Mouse (Mus musculus) intestine, postnatal 0 days (tissue): ENCODE data around the gene Isg20. TPM values are rescaled to one million over a fixed set of nuclear protein-coding genes. Genes with fewer than 3 reads are reported as not detected.

Experiments used
- ATAC-seq: fragments of 200-750 bp; cut with Nextera tagmentation; 2 replicates; pipeline ENCODE4 v1.8.0; 2017; ENCODE audit warnings: mild to moderate bottlenecking, moderate TSS enrichment, moderate library complexity
- H3K27ac ChIP-seq: fragments of 300-500 bp; sonication (generic); 2 replicates; pipeline ENCODE4 v1.5.1; 2014; ENCODE audit warnings: mild to moderate bottlenecking, low read depth, low read length, moderate library complexity
- H3K27me3 ChIP-seq: fragments of 300-500 bp; sonication (generic); replicated peaks from 2 replicates; pipeline ENCODE4 v1.6.1; 2014; ENCODE audit warnings: low read length, mixed read lengths; ENCODE audit not compliant: control insufficient read depth, insufficient read depth
- H3K36me3 ChIP-seq: fragments of 300-500 bp; sonication (generic); 2 replicates; pipeline ENCODE4 v1.6.1; 2014; ENCODE audit warnings: mild to moderate bottlenecking, moderate library complexity; ENCODE audit not compliant: control insufficient read depth, insufficient read depth
- H3K4me1 ChIP-seq: fragments of 300-500 bp; sonication (generic); replicated peaks from 2 replicates; pipeline ENCODE4 v1.6.1; 2014; ENCODE audit warnings: antibody characterized with exemption, low read length, mixed read lengths; ENCODE audit not compliant: control insufficient read depth, insufficient read depth
- H3K4me2 ChIP-seq: fragments of 300-500 bp; sonication (generic); replicated peaks from 2 replicates; pipeline ENCODE4 v1.6.1; 2014; ENCODE audit warnings: low read depth, mild to moderate bottlenecking, moderate library complexity
- H3K4me3 ChIP-seq: fragments of 300-500 bp; sonication (generic); 2 replicates; pipeline ENCODE4 v1.5.1; 2014; ENCODE audit warnings: low read depth, low read length
- H3K9ac ChIP-seq: fragments of 300-500 bp; sonication (generic); 2 replicates; pipeline ENCODE4 v1.6.1; 2014; ENCODE audit warnings: mild to moderate bottlenecking, low read depth, low read length
- H3K9me3 ChIP-seq: fragments of 300-500 bp; sonication (generic); 2 replicates; pipeline ENCODE4 v1.6.1; 2016; ENCODE audit warnings: mixed run types; ENCODE audit not compliant: control insufficient read depth
- CTCF ChIP-seq: sonication (generic); IDR thresholded peaks from 2 replicates; pipeline ENCODE4 v1.5.1; 2016; ENCODE audit warnings: low read depth, mild to moderate bottlenecking, control low read depth, antibody characterized with exemption, moderate library complexity
- WGBS: fragments of 180-500 bp; shearing (Covaris S2); extraction: QIAGEN DNeasy Blood & Tissue Kit; methylation state at CpG from one replicate; pipeline ENCODE4 v1.1.7; 2014; 5-methylcytosine and 5-hydroxymethylcytosine counted together
- polyA plus RNA-seq: library from polyadenylated mRNA; unstranded; fragments of >200 nt; fragmentation: Nextera tagmentation; extraction: Ambion mirVana; gene quantifications from 2 replicates; pipeline ENCODE4 v1.2.1, GENCODE M21; 2015

Isg20 gene
- polyA plus RNA-seq, 1 experiment from 2014 or later = 4.3 TPM

- H3K9me3 ChIP-seq = no peaks in the 10 kb centered on the region
- H3K27ac ChIP-seq = no peak overlapping the region
- no peaks in the 10 kb centered on the region for H3K27me3 ChIP-seq
- H3K4me3 ChIP-seq = no peak overlapping the region
- ATAC-seq = peak; percentile 89
- no peak for TF ChIP-seq CTCF
- H3K4me2 ChIP-seq = 0 out of 2 replicates have a peak overlapping the region, but pooled peaks have one; percentile 7
- H3K36me3 ChIP-seq = no peaks in the 10 kb centered on the region
- H3K4me1 ChIP-seq = no peaks in the 10 kb centered on the region
- 41% methylated on average over 5 of the region's 5 CpGs for WGBS
- H3K9ac ChIP-seq = no peak overlapping the region
These were observed 40.4 kb upstream of the Isg20 start for GRCm38 (mm10) chr7:78872831-78873230.

- TF ChIP-seq CTCF = no peak
- Histone ChIP-seq H3K4me1 (no peaks in the 10 kb centered on the region), H3K27ac (no peak overlapping the region), H3K36me3 (no peaks in the 10 kb centered on the region), H3K27me3 (peaks cover 47% of the 10 kb centered on the region), H3K9ac (no peak overlapping the region), H3K4me3 (0 out of 2 replicates have a peak overlapping the region, but pooled peaks have one; percentile 14), H3K9me3 (no peaks in the 10 kb centered on the region), H3K4me2 (peak overlapping the region; percentile 43)
- WGBS = 17% methylated on average over 16 of the region's 16 CpGs
- ATAC-seq = no peak
These were observed 31.4 kb upstream of the Isg20 start for GRCm38 (mm10) chr7:78881607-78882468.

- peaks cover 51% of the 10 kb centered on the region for H3K27me3 ChIP-seq
- ATAC-seq = no peak
- peak overlapping the region; percentile 14; the same call in 1 of the 2 replicates for H3K4me3 ChIP-seq
- H3K36me3 ChIP-seq = no peaks in the 10 kb centered on the region
- H3K27ac ChIP-seq = no peak overlapping the region
- H3K9me3 ChIP-seq = no peaks in the 10 kb centered on the region
- TF ChIP-seq CTCF = no peak
- H3K4me2 ChIP-seq = peak overlapping the region; percentile 43
- 7% methylated on average over 16 of the region's 23 CpGs for WGBS
- no peak overlapping the region for H3K9ac ChIP-seq
- H3K4me1 ChIP-seq = no peaks in the 10 kb centered on the region
These were observed 30.8 kb upstream of the Isg20 start for GRCm38 (mm10) chr7:78882469-78882837.

GRCm38 (mm10) chr7:78883016-78883725 is 30.1 kb upstream of the Isg20 start:
- ATAC-seq = 0 out of 2 replicates have a peak, but pooled peaks have one; percentile 18
- H3K9ac ChIP-seq = no peak overlapping the region
- no peak for TF ChIP-seq CTCF

DNA sequence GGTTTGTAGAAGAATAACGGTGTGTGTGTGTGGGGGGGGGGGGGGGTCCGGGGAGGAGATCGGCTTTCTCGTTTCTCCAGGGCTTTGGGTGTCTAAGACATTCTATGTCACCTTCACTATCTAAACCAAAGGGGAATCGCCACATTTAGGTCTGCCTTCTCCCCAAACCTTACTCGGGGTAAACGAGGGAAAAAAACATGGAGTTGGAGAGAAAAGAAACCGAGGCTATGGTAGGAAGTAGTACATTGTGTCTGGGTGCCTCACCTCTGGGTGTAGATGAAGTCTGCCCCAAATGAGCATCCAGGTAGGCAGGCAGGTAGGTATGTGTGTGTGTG is 29.5 kb upstream of the Isg20 start:
- Histone ChIP-seq H3K9ac (no peak overlapping the region), H3K4me2 (no peak overlapping the region), H3K36me3 (no peaks in the 10 kb centered on the region), H3K4me1 (no peaks in the 10 kb centered on the region), H3K27me3 (peaks cover 51% of the 10 kb centered on the region), H3K9me3 (no peaks in the 10 kb centered on the region), H3K4me3 (no peak overlapping the region), H3K27ac (no peak overlapping the region)
- no peak for TF ChIP-seq CTCF
- no peak for ATAC-seq
- 17% methylated on average over 8 of the region's 8 CpGs for WGBS

More at GRCm38 (mm10) chr7:78883016-78883725, 30.1 kb upstream of the Isg20 start:
- 3% methylated on average over 34 of the region's 34 CpGs for WGBS
- Histone ChIP-seq H3K4me3 (0 out of 2 replicates have a peak overlapping the region, but pooled peaks have one; percentile 14), H3K36me3 (no peaks in the 10 kb centered on the region), H3K9me3 (no peaks in the 10 kb centered on the region), H3K27ac (no peak overlapping the region), H3K27me3 (peaks cover 51% of the 10 kb centered on the region), H3K4me2 (peak overlapping the region; percentile 43; the same call in 1 of the 2 replicates), H3K4me1 (no peaks in the 10 kb centered on the region)

DNA sequence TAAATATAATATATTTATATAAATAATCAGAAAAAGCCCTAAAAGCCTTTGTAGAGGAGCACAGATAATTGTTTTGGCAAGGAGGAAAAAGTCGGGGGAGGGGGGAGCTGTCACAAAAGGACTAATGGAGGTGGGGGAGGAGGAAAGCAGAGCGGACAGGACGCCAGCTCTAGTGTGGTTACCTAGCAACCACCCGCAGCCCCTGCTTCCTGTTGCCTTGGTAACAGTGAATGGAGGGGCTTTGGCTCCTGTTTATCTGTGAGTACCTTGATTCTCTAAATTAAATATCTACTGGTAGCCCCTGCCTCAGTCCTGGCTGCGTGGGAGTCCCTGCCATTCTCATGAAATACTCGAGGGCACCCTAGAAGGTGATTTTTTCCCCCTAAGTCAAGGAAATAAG is 29.1 kb upstream of the Isg20 start:
- no peaks in the 10 kb centered on the region for H3K9me3 ChIP-seq
- TF ChIP-seq CTCF = no peak
- H3K27me3 ChIP-seq = peaks cover 51% of the 10 kb centered on the region
- H3K4me1 ChIP-seq = no peaks in the 10 kb centered on the region
- no peak overlapping the region for H3K9ac ChIP-seq
- no peak overlapping the region for H3K4me2 ChIP-seq
- no peak overlapping the region for H3K27ac ChIP-seq
- ATAC-seq = no peak
- H3K36me3 ChIP-seq = no peaks in the 10 kb centered on the region
- no peak overlapping the region for H3K4me3 ChIP-seq
- WGBS = 7% methylated on average over 6 of the region's 6 CpGs
